Mouse (Mus musculus): ENCODE measurements around the gene Ankrd39. TPM values are rescaled to one million over a fixed set of nuclear protein-coding genes. Genes with fewer than 3 reads are reported as not detected.

Ankrd39 gene
- polyA plus RNA-seq, 1 experiment from 2014 or later = 13.1 TPM

- 0 out of 2 replicates have a peak, but pooled peaks cover 4% of the 10 kb centered on the region for H3K4me1 ChIP-seq (replicated peaks; ENCODE audit: control insufficient read depth, insufficient read depth, low read length)
- no peak overlapping the region for H3K9ac ChIP-seq (ENCODE audit: low read depth, low read length)
- 38% methylated on average over 21 of the region's 21 CpGs for WGBS
Measured at GRCm38 (mm10) chr1:36567818-36568603, 20.8 kb upstream of the Ankrd39 start.

GRCm38 (mm10) chr1:36566425-36566824 is 19.2 kb upstream of the Ankrd39 start:
- no peaks in the 10 kb centered on the region for H3K27me3 ChIP-seq (ENCODE audit: control insufficient read depth, insufficient read depth, low read length)
- no peak overlapping the region for H3K27ac ChIP-seq (ENCODE audit: low read depth, low read length)
- 0 out of 2 replicates have a peak, but pooled peaks cover 4% of the 10 kb centered on the region for H3K4me1 ChIP-seq (replicated peaks; ENCODE audit: control insufficient read depth, insufficient read depth, low read length)
- DNase-seq (ENCODE audit: low spot score) = no peak
- H3K4me2 ChIP-seq (replicated peaks; ENCODE audit: low read depth, low read length) = no peak overlapping the region
- H3K9ac ChIP-seq (ENCODE audit: low read depth, low read length) = no peak overlapping the region
- no peak overlapping the region for H3K4me3 ChIP-seq (ENCODE audit: low read depth, low read length)
- 15% methylated on average over 2 of the region's 2 CpGs for WGBS
- no peak for ATAC-seq (ENCODE audit: low FRiP score)
- H3K36me3 ChIP-seq (ENCODE audit: control insufficient read depth, insufficient read depth, low read length) = no peaks in the 10 kb centered on the region
- no peaks in the 10 kb centered on the region for H3K9me3 ChIP-seq (ENCODE audit: control insufficient read depth, low read length)

More at GRCm38 (mm10) chr1:36567818-36568603, 20.8 kb upstream of the Ankrd39 start:
- ATAC-seq (ENCODE audit: low FRiP score) (no peak), DNase-seq (ENCODE audit: low spot score) (no peak)
- no peaks in the 10 kb centered on the region for H3K9me3 ChIP-seq (ENCODE audit: control insufficient read depth, low read length)
- no peak overlapping the region for H3K4me3 ChIP-seq (ENCODE audit: low read depth, low read length)
- H3K27me3 ChIP-seq (ENCODE audit: control insufficient read depth, insufficient read depth, low read length) = no peaks in the 10 kb centered on the region
- H3K4me2 ChIP-seq (replicated peaks; ENCODE audit: low read depth, low read length) = no peak overlapping the region
- H3K36me3 ChIP-seq (ENCODE audit: control insufficient read depth, insufficient read depth, low read length) = no peaks in the 10 kb centered on the region
- no peak overlapping the region for H3K27ac ChIP-seq (ENCODE audit: low read depth, low read length)

- no peaks in the 10 kb centered on the region for H3K36me3 ChIP-seq (ENCODE audit: control insufficient read depth, insufficient read depth, low read length)
- ATAC-seq (ENCODE audit: low FRiP score) (no peak), DNase-seq (ENCODE audit: low spot score) (no peak)
- H3K9me3 ChIP-seq (ENCODE audit: control insufficient read depth, low read length) = no peaks in the 10 kb centered on the region
- H3K4me2 ChIP-seq (replicated peaks; ENCODE audit: low read depth, low read length) = no peak overlapping the region
- H3K27me3 ChIP-seq (ENCODE audit: control insufficient read depth, insufficient read depth, low read length) = no peaks in the 10 kb centered on the region
- peaks cover 6% of the 10 kb centered on the region for H3K4me1 ChIP-seq (replicated peaks; ENCODE audit: control insufficient read depth, insufficient read depth, low read length)
- H3K9ac ChIP-seq (ENCODE audit: low read depth, low read length) = no peak overlapping the region
- WGBS = 82% methylated on average over 6 of the region's 6 CpGs
- no peak overlapping the region for H3K4me3 ChIP-seq (ENCODE audit: low read depth, low read length)
- no peak overlapping the region for H3K27ac ChIP-seq (ENCODE audit: low read depth, low read length)
Measured at GRCm38 (mm10) chr1:36564101-36564500, 16.9 kb upstream of the Ankrd39 start.

- WGBS = 74% methylated on average over 4 of the region's 4 CpGs
- ATAC-seq (ENCODE audit: low FRiP score) = no peak
- peaks cover 10% of the 10 kb centered on the region for H3K4me1 ChIP-seq (replicated peaks; ENCODE audit: control insufficient read depth, insufficient read depth, low read length)
Measured at GRCm38 (mm10) chr1:36563632-36564031, 16.4 kb upstream of the Ankrd39 start.

GRCm38 (mm10) chr1:36563197-36563596 is 16.0 kb upstream of the Ankrd39 start:
- no peak overlapping the region for H3K9ac ChIP-seq (ENCODE audit: low read depth, low read length)
- no peak for ATAC-seq (ENCODE audit: low FRiP score)
- no peaks in the 10 kb centered on the region for H3K27me3 ChIP-seq (ENCODE audit: control insufficient read depth, insufficient read depth, low read length)
- H3K4me3 ChIP-seq (ENCODE audit: low read depth, low read length) = no peak overlapping the region
- 74% methylated on average over 2 of the region's 2 CpGs for WGBS
- peaks cover 11% of the 10 kb centered on the region for H3K4me1 ChIP-seq (replicated peaks; ENCODE audit: control insufficient read depth, insufficient read depth, low read length)
- no peak for DNase-seq (ENCODE audit: low spot score)
- H3K36me3 ChIP-seq (ENCODE audit: control insufficient read depth, insufficient read depth, low read length) = no peaks in the 10 kb centered on the region
- H3K4me2 ChIP-seq (replicated peaks; ENCODE audit: low read depth, low read length) = no peak overlapping the region
- H3K27ac ChIP-seq (ENCODE audit: low read depth, low read length) = no peak overlapping the region
- no peaks in the 10 kb centered on the region for H3K9me3 ChIP-seq (ENCODE audit: control insufficient read depth, low read length)

More at GRCm38 (mm10) chr1:36563632-36564031, 16.4 kb upstream of the Ankrd39 start:
- no peaks in the 10 kb centered on the region for H3K36me3 ChIP-seq (ENCODE audit: control insufficient read depth, insufficient read depth, low read length)
- no peak overlapping the region for H3K4me3 ChIP-seq (ENCODE audit: low read depth, low read length)
- DNase-seq (ENCODE audit: low spot score) = no peak
- no peak overlapping the region for H3K27ac ChIP-seq (ENCODE audit: low read depth, low read length)
- H3K27me3 ChIP-seq (ENCODE audit: control insufficient read depth, insufficient read depth, low read length) = no peaks in the 10 kb centered on the region
- H3K9ac ChIP-seq (ENCODE audit: low read depth, low read length) = no peak overlapping the region
- no peaks in the 10 kb centered on the region for H3K9me3 ChIP-seq (ENCODE audit: control insufficient read depth, low read length)
- no peak overlapping the region for H3K4me2 ChIP-seq (replicated peaks; ENCODE audit: low read depth, low read length)

- H3K4me2 ChIP-seq (replicated peaks; ENCODE audit: low read depth, low read length) = no peak overlapping the region
- H3K9me3 ChIP-seq (ENCODE audit: control insufficient read depth, low read length) = no peaks in the 10 kb centered on the region
- no peak overlapping the region for H3K27ac ChIP-seq (ENCODE audit: low read depth, low read length)
- DNase-seq (ENCODE audit: low spot score) (no peak), ATAC-seq (ENCODE audit: low FRiP score) (no peak)
- no peaks in the 10 kb centered on the region for H3K27me3 ChIP-seq (ENCODE audit: control insufficient read depth, insufficient read depth, low read length)
- no peak overlapping the region for H3K4me3 ChIP-seq (ENCODE audit: low read depth, low read length)
- H3K9ac ChIP-seq (ENCODE audit: low read depth, low read length) = no peak overlapping the region
- no peaks in the 10 kb centered on the region for H3K36me3 ChIP-seq (ENCODE audit: control insufficient read depth, insufficient read depth, low read length)
- peaks cover 7% of the 10 kb centered on the region for H3K4me1 ChIP-seq (replicated peaks; ENCODE audit: control insufficient read depth, insufficient read depth, low read length)
- WGBS = 72% methylated on average over 4 of the region's 4 CpGs
Measured at GRCm38 (mm10) chr1:36562388-36562787, 15.1 kb upstream of the Ankrd39 start.

GRCm38 (mm10) chr1:36560903-36561302 is 13.7 kb upstream of the Ankrd39 start:
- Histone ChIP-seq H3K36me3 (ENCODE audit: control insufficient read depth, insufficient read depth, low read length) (no peaks in the 10 kb centered on the region), H3K4me2 (replicated peaks; ENCODE audit: low read depth, low read length) (no peak overlapping the region), H3K9ac (ENCODE audit: low read depth, low read length) (no peak overlapping the region), H3K4me1 (replicated peaks; ENCODE audit: control insufficient read depth, insufficient read depth, low read length) (peaks cover 7% of the 10 kb centered on the region), H3K27me3 (ENCODE audit: control insufficient read depth, insufficient read depth, low read length) (no peaks in the 10 kb centered on the region), H3K9me3 (ENCODE audit: control insufficient read depth, low read length) (no peaks in the 10 kb centered on the region), H3K27ac (ENCODE audit: low read depth, low read length) (no peak overlapping the region), H3K4me3 (ENCODE audit: low read depth, low read length) (no peak overlapping the region)
- ATAC-seq (ENCODE audit: low FRiP score) = no peak
- no peak for DNase-seq (ENCODE audit: low spot score)
- 57% methylated on average over 6 of the region's 6 CpGs for WGBS

- DNase-seq (ENCODE audit: low spot score) (no peak), ATAC-seq (ENCODE audit: low FRiP score) (no peak)
- Histone ChIP-seq H3K4me3 (ENCODE audit: low read depth, low read length) (no peak overlapping the region), H3K9me3 (ENCODE audit: control insufficient read depth, low read length) (no peaks in the 10 kb centered on the region), H3K27me3 (ENCODE audit: control insufficient read depth, insufficient read depth, low read length) (no peaks in the 10 kb centered on the region), H3K4me1 (replicated peaks; ENCODE audit: control insufficient read depth, insufficient read depth, low read length) (peaks cover 15% of the 10 kb centered on the region), H3K9ac (ENCODE audit: low read depth, low read length) (no peak overlapping the region), H3K27ac (ENCODE audit: low read depth, low read length) (no peak overlapping the region), H3K36me3 (ENCODE audit: control insufficient read depth, insufficient read depth, low read length) (no peaks in the 10 kb centered on the region; the same call in 1 of the 2 replicates), H3K4me2 (replicated peaks; ENCODE audit: low read depth, low read length) (no peak overlapping the region)
- 64% methylated on average over 5 of the region's 5 CpGs for WGBS
Measured at GRCm38 (mm10) chr1:36559888-36560287, 12.6 kb upstream of the Ankrd39 start.

GRCm38 (mm10) chr1:36559256-36559655 is 12.0 kb upstream of the Ankrd39 start:
- H3K4me1 ChIP-seq (replicated peaks; ENCODE audit: control insufficient read depth, insufficient read depth, low read length) = peaks cover 19% of the 10 kb centered on the region
- no peak overlapping the region for H3K4me2 ChIP-seq (replicated peaks; ENCODE audit: low read depth, low read length)
- no peak overlapping the region for H3K27ac ChIP-seq (ENCODE audit: low read depth, low read length)
- H3K27me3 ChIP-seq (ENCODE audit: control insufficient read depth, insufficient read depth, low read length) = no peaks in the 10 kb centered on the region
- peak overlapping the region; percentile 100; the same call in 1 of the 2 replicates for H3K9ac ChIP-seq (ENCODE audit: low read depth, low read length)
- ATAC-seq (ENCODE audit: low FRiP score) (no peak), DNase-seq (ENCODE audit: low spot score) (no peak)
- no peaks in the 10 kb centered on the region for H3K9me3 ChIP-seq (ENCODE audit: control insufficient read depth, low read length)
- H3K4me3 ChIP-seq (ENCODE audit: low read depth, low read length) = 0 out of 2 replicates have a peak overlapping the region, but pooled peaks have one; percentile 93
- H3K36me3 ChIP-seq (ENCODE audit: control insufficient read depth, insufficient read depth, low read length) = peaks cover under 1% of the 10 kb centered on the region; the same call in 1 of the 2 replicates
- 3% methylated on average over 4 of the region's 4 CpGs for WGBS

All from hindbrain, embryonic 11.5 days (tissue).